Mouse (Mus musculus) intestine, embryonic 14.5 days (tissue): ENCODE data around the gene Cdc6. TPM values are rescaled to one million over a fixed set of nuclear protein-coding genes. Genes with fewer than 3 reads are reported as not detected.

Experiments
- ATAC-seq: fragments of 200-750 bp; cut with Nextera tagmentation; replicated peaks from 2 replicates; pipeline ENCODE4 v1.8.0; 2017; ENCODE audit warnings: low read depth, moderate number of reproducible peaks, moderate TSS enrichment, moderate library complexity; ENCODE audit not compliant: low FRiP score, low TSS enrichment
- DNase-seq: peaks from one replicate; pipeline ENCODE4 v3.0.0-alpha.2; 2018; ENCODE audit warnings: low spot score
- H3K27ac ChIP-seq: fragments of 300-500 bp; sonication (generic); 2 replicates; pipeline ENCODE4 v1.5.1; 2014; ENCODE audit warnings: low read depth, mild to moderate bottlenecking, control low read depth
- H3K27me3 ChIP-seq: fragments of 300-500 bp; sonication (generic); replicated peaks from 2 replicates; pipeline ENCODE4 v1.6.1; 2014; ENCODE audit warnings: low read length, control low read depth; ENCODE audit not compliant: control insufficient read depth, insufficient read depth
- H3K36me3 ChIP-seq: fragments of 300-500 bp; sonication (generic); 2 replicates; pipeline ENCODE4 v1.6.1; 2014; ENCODE audit warnings: low read length, control low read depth; ENCODE audit not compliant: control insufficient read depth, insufficient read depth
- H3K4me1 ChIP-seq: fragments of 300-500 bp; sonication (generic); replicated peaks from 2 replicates; pipeline ENCODE4 v1.6.1; 2014; ENCODE audit warnings: low read length, control low read depth, mixed read lengths; ENCODE audit not compliant: control insufficient read depth, insufficient read depth
- H3K4me2 ChIP-seq: fragments of 300-500 bp; sonication (generic); 2 replicates; pipeline ENCODE4 v1.6.1; 2014; ENCODE audit warnings: low read length
- H3K4me3 ChIP-seq: fragments of 300-500 bp; sonication (generic); 2 replicates; pipeline ENCODE4 v1.5.1; 2014; ENCODE audit warnings: low read depth, low read length, control low read depth, mixed read lengths
- H3K9ac ChIP-seq: fragments of 300-500 bp; sonication (generic); 2 replicates; pipeline ENCODE4 v1.6.1; 2014; ENCODE audit warnings: mild to moderate bottlenecking, low read length
- H3K9me3 ChIP-seq: fragments of 300-500 bp; sonication (generic); 2 replicates; pipeline ENCODE4 v1.6.1; 2016; ENCODE audit warnings: low read length, control low read depth; ENCODE audit not compliant: control insufficient read depth
- WGBS: fragments of 180-500 bp; shearing (Covaris S2); extraction: QIAGEN DNeasy Blood & Tissue Kit; methylation state at CpG from one replicate; pipeline ENCODE4 v1.1.7; 2014; 5-methylcytosine and 5-hydroxymethylcytosine counted together
- polyA plus RNA-seq: library from polyadenylated mRNA; unstranded; fragments of >200 nt; fragmentation: Nextera tagmentation; extraction: Ambion mirVana; gene quantifications from 2 replicates; pipeline ENCODE4 v1.2.1, GENCODE M21; 2014

The Cdc6 gene
- 32.5 and 32.9 TPM in 2 replicates for polyA plus RNA-seq

DNA sequence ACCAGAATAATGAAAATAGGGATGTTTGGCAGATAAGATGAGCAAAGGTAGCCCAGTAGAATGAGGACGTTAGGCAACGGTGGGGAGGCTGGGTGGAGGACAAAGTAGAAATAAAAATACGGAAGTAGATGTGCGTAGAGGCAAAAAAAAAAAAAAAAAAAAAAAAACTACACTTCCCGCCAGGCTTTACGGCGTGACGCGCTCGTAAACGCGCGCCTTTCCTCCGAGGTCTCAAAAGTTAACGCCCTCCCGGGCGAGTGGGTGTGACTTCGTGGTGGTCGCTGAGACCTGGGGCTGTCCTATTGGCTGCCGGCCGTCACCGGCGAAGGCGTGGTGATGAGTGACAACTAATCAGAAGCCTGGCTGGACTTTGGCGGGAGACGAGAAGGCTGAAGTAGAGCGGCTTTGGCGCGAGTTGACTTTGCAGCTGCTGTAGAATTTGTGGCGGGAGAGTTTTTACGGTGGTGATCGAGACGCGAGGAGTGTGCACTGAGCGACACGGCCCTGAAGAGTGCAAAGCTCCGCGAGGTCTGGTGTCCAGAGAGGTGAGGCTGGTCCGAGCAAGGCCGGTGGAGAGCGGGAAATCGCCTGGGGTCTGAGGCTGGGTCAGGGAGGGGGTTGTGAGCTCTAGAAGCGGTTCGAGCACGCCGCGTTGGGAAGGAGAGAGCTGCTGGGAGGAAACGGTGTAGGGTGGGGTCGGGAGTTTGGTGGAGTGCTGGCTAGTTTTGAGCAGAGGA is at the start of gene Cdc6:
Gene Cdc6, plus strand, starts transcription at position 365 of the 737 bp plus-strand sequence.
- no peaks in the 10 kb centered on the region for H3K27me3 ChIP-seq
- peak within 1 kb of the TSS; percentile 67 for H3K9ac ChIP-seq
- peak; percentile 94 for DNase-seq
- H3K4me2 ChIP-seq, result peak within 1 kb of the TSS; percentile 93
- peak; percentile 95 for ATAC-seq
- H3K27ac ChIP-seq, result peak within 1 kb of the TSS; percentile 73
- peaks cover 30% of the 10 kb centered on the region for H3K4me1 ChIP-seq
- peak within 1 kb of the TSS; percentile 63 for H3K4me3 ChIP-seq
- H3K36me3 ChIP-seq, result peaks cover 32% of the 10 kb centered on the region; the same call in 1 of the 2 replicates
- H3K9me3 ChIP-seq, result no peaks in the 10 kb centered on the region
- WGBS, result under 1% methylated on average over 49 of the region's 49 CpGs

DNA sequence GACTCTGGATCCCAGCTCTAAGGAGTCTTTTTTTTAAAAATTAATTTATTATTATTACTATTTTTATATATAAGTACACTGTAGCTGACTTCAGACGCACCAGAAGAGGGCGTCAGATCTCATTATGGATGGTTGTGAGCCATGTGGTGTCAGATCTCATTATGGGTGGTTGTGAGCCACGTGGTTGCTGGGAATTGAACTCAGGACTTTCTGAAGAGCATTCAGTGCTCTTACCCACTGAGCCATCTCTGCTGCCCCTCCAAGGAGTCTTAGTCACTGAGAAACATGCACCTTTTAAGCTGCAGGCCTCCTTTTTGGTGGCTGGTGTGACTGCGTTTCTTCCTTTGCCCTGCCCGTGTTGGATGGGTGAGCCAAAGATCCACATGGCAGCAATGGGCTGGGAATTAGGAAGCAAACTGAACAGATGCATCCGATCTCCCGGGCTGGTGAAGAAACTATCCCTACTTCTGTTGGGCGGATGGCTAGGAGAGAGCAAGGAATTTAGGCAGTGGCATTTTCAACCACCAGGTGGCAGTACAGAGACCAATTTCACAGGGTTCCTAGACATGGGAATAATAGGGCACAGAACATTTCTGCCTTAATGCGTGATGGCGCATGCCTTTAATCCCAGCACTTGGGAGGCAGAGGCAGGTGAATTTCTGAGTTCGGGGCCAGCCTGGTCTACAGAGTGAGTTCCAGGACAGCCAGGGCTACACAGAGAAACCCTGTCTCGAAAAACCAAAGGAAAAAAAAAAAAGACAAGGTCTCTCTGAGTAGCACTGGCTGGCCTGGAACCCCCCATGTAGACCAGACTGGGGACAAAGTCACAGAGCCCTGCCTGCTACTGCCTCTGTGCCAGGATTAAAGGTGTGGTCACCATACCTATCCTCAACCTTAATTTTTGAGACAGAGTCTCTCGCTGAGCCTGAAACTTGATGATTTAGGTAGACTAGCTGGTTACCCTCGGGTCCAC is 48.6 kb upstream of the Cdc6 start:
- Histone ChIP-seq H3K9me3 (no peaks in the 10 kb centered on the region), H3K36me3 (no peaks in the 10 kb centered on the region), H3K9ac (no peak overlapping the region), H3K4me2 (no peak overlapping the region), H3K27me3 (no peaks in the 10 kb centered on the region), H3K4me3 (no peak overlapping the region), H3K4me1 (no peaks in the 10 kb centered on the region), H3K27ac (no peak overlapping the region)
- DNase-seq (peak; percentile 98), ATAC-seq (peak; percentile 44; the same call in 1 of the 2 replicates)
- WGBS, result 35% methylated on average over 14 of the region's 14 CpGs

DNA sequence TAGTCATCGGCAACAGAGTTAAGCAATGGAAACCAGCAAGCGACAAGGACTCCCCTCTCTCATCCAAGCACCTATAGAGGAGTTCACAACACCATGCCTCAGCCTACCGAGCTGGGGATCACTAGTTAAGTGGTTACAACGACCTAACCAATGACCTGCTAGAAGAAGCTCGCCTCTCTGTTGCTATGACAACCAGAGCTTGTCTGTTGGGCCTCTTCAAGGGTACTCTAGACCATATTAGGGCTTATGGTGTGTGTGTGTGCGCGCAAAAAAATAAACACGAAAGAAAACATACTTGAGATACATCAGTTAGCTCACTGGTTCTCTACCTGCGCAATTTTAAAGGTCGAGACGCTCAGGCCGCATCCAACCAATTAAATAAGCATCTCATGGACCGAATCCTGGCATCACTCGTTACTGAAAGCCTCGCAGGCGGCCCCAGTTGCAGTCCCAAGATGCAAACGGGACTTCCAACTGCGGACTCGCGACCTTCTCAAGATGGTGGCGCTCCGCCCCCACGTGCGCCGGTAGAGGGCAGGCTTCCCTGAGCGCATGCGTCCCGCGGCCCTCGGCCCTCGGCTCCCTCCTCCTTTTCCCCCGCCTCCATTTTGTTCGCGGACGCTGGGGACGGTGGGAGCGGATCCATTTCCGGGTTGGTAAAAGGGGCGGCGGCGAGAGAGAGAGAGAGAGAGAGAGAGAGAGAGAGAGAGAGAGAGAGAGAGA is 44.4 kb upstream of the Cdc6 start, which contains the start of gene Wipf2:
Gene Wipf2, plus strand, starts transcription at position 611 of the 723 bp plus-strand sequence.
- Histone ChIP-seq H3K4me2 (peak within 1 kb of the TSS; percentile 68), H3K9me3 (no peaks in the 10 kb centered on the region), H3K36me3 (peaks cover 16% of the 10 kb centered on the region), H3K4me3 (peak within 1 kb of the TSS; percentile 59), H3K4me1 (no peaks in the 10 kb centered on the region), H3K9ac (peak within 1 kb of the TSS; percentile 60), H3K27ac (peak within 1 kb of the TSS; percentile 80), H3K27me3 (no peaks in the 10 kb centered on the region)
- peak; percentile 89 for ATAC-seq
- 6% methylated on average over 40 of the region's 41 CpGs for WGBS
- DNase-seq, result peak; percentile 97

DNA sequence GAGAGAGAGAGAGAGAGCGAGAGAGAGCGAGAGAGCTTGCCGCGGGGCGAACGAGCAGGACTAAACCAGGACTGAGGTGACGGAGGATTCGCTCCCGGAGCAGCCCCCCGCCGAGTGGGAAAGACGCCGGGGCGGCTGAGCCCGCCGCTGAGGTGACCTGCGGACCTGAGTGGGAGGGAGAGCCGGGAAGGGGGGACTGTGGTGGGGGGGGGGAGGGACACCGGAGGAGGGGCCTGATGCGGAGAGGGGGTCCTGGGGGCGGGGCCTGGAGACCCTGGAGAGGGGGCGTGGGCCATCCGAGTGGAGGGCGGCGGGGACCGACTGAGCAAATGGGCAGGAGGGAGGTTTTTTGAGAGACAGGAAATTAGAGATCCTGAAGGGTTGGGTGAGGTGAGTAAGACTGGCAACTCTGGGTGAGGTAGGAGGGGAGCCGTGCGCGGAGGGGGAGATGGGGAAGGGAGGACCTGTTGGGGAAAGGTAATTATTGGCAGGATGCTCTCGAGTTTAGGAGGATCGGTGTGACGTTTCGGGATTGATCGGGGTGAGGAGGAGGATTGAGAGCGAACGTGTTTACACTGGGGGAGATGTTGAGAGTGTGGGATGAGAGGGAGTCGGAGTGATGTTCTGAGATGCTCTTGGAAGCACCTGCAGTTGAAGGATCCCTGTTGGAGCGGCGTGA is 43.7 kb upstream of the Cdc6 start:
- Histone ChIP-seq H3K36me3 (peaks cover 23% of the 10 kb centered on the region), H3K4me1 (no peaks in the 10 kb centered on the region), H3K9me3 (no peaks in the 10 kb centered on the region), H3K9ac (peak overlapping the region; percentile 60), H3K27me3 (no peaks in the 10 kb centered on the region), H3K27ac (peak overlapping the region; percentile 80), H3K4me2 (peak overlapping the region; percentile 68), H3K4me3 (peak overlapping the region; percentile 59)
- DNase-seq, result no peak
- under 1% methylated on average over 39 of the region's 39 CpGs for WGBS
- ATAC-seq, result peak; percentile 74

DNA sequence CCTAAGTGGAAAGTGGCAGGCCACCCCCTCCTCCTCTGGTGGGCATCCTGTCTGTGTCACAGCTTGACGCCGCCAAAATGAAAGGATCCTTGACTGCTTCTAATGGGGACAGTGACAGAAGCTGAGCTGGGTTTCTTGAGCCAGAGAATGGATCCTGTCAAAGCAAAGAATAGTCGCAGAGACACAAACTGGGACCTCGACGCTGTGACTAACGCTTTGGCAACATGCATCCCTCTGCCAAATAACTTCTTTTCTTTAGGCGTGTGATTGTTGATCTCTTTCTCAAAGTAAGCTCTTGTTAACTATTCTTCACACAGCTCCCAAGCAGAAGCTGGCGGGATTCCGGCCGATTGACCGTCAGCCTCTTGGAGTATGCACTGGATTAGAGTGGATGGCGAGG is 40.3 kb upstream of the Cdc6 start:
- H3K9ac ChIP-seq, result no peak overlapping the region
- ATAC-seq (no peak), DNase-seq (no peak)
- WGBS, result 93% methylated on average over 12 of the region's 12 CpGs
- no peaks in the 10 kb centered on the region for H3K9me3 ChIP-seq
- no peak overlapping the region for H3K4me3 ChIP-seq
- no peaks in the 10 kb centered on the region for H3K4me1 ChIP-seq
- H3K36me3 ChIP-seq, result peaks cover 42% of the 10 kb centered on the region
- no peak overlapping the region for H3K4me2 ChIP-seq
- no peak overlapping the region for H3K27ac ChIP-seq
- H3K27me3 ChIP-seq, result no peaks in the 10 kb centered on the region

DNA sequence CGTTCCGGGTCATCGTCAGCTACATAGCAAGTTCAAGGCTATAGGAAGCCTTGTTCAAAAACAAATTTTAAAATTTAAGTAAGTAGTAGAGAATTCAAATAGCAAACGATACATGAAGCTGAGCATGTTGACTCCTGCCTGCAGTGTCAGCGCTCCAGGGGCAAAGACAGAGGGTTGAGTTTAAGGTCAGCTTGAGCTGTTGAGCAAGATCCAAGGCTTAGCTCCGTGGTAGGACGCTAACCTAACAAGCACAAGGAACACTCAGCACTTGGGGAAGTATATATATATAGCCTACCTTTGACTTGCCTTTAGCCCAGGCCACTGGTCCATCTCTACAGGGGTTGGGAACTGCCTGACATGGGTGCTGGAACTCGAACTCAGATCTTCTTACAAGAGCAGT is 37.7 kb upstream of the Cdc6 start:
- no peaks in the 10 kb centered on the region for H3K27me3 ChIP-seq
- no peak for DNase-seq
- WGBS, result 93% methylated on average over 8 of the region's 8 CpGs
- H3K9ac ChIP-seq, result no peak overlapping the region
- H3K27ac ChIP-seq, result no peak overlapping the region
- no peaks in the 10 kb centered on the region for H3K4me1 ChIP-seq
- no peak for ATAC-seq
- no peak overlapping the region for H3K4me2 ChIP-seq
- no peaks in the 10 kb centered on the region for H3K9me3 ChIP-seq
- H3K4me3 ChIP-seq, result no peak overlapping the region
- peaks cover 51% of the 10 kb centered on the region for H3K36me3 ChIP-seq

DNA sequence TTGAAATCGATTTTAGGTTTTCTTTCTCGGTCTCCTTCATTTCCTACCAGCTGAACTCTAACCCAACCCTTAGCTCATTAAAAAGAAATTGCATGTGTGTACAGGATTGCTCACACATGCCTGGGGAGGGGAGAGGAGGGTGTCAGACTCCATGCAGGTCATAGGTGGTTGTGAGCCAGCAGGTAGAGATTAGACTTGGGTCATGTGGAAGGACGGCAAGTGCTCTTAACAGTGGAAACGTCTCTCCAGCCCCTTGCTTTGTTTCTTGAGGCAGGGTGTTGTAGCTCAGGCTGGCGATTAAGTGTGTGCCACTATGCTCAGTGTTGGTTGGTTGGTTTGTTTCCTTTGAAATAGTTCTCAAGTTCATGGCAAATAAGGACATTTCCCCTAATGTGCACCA is 36.8 kb upstream of the Cdc6 start:
- H3K36me3 ChIP-seq, result peaks cover 51% of the 10 kb centered on the region
- no peak for DNase-seq

DNA sequence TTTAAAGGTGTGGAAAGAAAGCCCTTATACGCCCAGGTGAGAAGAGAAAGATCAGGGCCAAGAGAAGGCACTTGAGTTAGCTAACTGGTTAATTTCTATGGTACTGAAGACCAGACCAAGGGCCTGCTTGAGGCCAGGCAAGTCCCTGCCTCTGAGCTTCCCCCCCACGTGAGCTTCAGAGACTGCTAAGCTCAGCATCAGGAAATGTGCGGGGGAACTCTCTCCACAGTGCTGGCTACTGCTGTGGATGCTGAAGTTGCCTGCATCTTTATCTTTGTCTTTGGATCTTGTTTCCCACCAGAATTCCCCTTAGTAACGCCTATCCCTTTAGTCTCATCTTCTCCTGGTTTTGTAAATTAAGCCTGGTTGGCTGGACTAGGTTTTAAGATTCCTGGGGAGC is 36.2 kb upstream of the Cdc6 start:
- H3K4me3 ChIP-seq, result no peak overlapping the region
- H3K4me2 ChIP-seq, result no peak overlapping the region
- 63% methylated on average over 4 of the region's 4 CpGs for WGBS
- DNase-seq (no peak), ATAC-seq (no peak)
- no peaks in the 10 kb centered on the region for H3K27me3 ChIP-seq
- no peaks in the 10 kb centered on the region for H3K4me1 ChIP-seq
- no peak overlapping the region for H3K9ac ChIP-seq
- H3K36me3 ChIP-seq, result peaks cover 51% of the 10 kb centered on the region
- H3K27ac ChIP-seq, result no peak overlapping the region
- H3K9me3 ChIP-seq, result no peaks in the 10 kb centered on the region

More for the DNA sequence above, 36.8 kb upstream of the Cdc6 start:
- Histone ChIP-seq H3K4me1 (no peaks in the 10 kb centered on the region), H3K4me2 (no peak overlapping the region), H3K27ac (no peak overlapping the region), H3K9ac (no peak overlapping the region), H3K9me3 (no peaks in the 10 kb centered on the region), H3K4me3 (no peak overlapping the region), H3K27me3 (no peaks in the 10 kb centered on the region)
- no peak for ATAC-seq
- WGBS, result 88% methylated on average over 5 of the region's 5 CpGs
